Mouse (Mus musculus) neural tube, postnatal 0 days (tissue): ENCODE measurements around the gene Cts3. TPM values are rescaled to one million over a fixed set of nuclear protein-coding genes. Genes with fewer than 3 reads are reported as not detected.

Source experiments
- polyA plus RNA-seq: library from polyadenylated mRNA; unstranded; fragments of >200 nt; fragmentation: Nextera tagmentation; extraction: Ambion mirVana; gene quantifications from 2 replicates; pipeline ENCODE4 v1.2.1, GENCODE M21; 2015

Gene Cts3
- polyA plus RNA-seq, result not detected in 2 replicates

GRCm38 (mm10) chr13:61570027-61570426 is at the start of gene Cts3:
Cts3 (minus strand) TSS chr13:61570127.

GRCm38 (mm10) chr13:61568074-61568473 is 1.9 kb downstream of the Cts3 start, which contains the start of gene Gm49352:
Gm49352 (minus strand) TSS chr13:61568174.

GRCm38 (mm10) chr13:61541631-61542030 is 28.3 kb downstream of the Cts3 start, which contains the start of gene Ctsm:
Ctsm (minus strand) TSS chr13:61541839.

Other genes starting within 250 kb of the Cts3 start
- not detected in 2 replicates for gene Cts7, start 211.9 kb downstream of the Cts3 start, polyA plus RNA-seq
- not detected in 2 replicates for gene Ctsm, start 28.3 kb downstream of the Cts3 start, polyA plus RNA-seq
- gene Gm49352, start 2.0 kb downstream of the Cts3 start, polyA plus RNA-seq, result not detected in 2 replicates